Mouse (Mus musculus) kidney, adult 2 months (tissue): ENCODE measurements around the gene Nek10. TPM values are rescaled to one million over a fixed set of nuclear protein-coding genes. Genes with fewer than 3 reads are reported as not detected.
"Not testable (repeated sequence)": the region's sequence is repeated elsewhere in the genome, so short reads cannot be mapped to it uniquely, and the experiment has no call there.

ENCODE experiments used
- DNase-seq: peaks from one replicate; pipeline ENCODE4 v3.0.0; 2021
- H3K27ac ChIP-seq: fragments of 200-500 bp; 2 replicates; pipeline ENCODE4 v1.5.1; 2012; ENCODE audit warnings: low read depth, low read length, control low read depth, inconsistent platforms; ENCODE audit not compliant: insufficient read depth
- H3K27me3 ChIP-seq: fragments of 200-500 bp; replicated peaks from 2 replicates; pipeline ENCODE4 v1.6.1; 2012; ENCODE audit warnings: mild to moderate bottlenecking, moderate library complexity, low read length, inconsistent platforms; ENCODE audit not compliant: control insufficient read depth, insufficient read depth
- H3K36me3 ChIP-seq: fragments of 200-500 bp; 2 replicates; pipeline ENCODE4 v1.6.1; 2012; ENCODE audit warnings: mild to moderate bottlenecking, moderate library complexity, low read length, inconsistent platforms; ENCODE audit not compliant: control insufficient read depth, insufficient read depth
- H3K4me1 ChIP-seq: fragments of 200-500 bp; 2 replicates; pipeline ENCODE4 v1.6.1; 2011; ENCODE audit warnings: low read length; ENCODE audit not compliant: control insufficient read depth, insufficient read depth
- H3K4me3 ChIP-seq: fragments of 200-500 bp; 2 replicates; pipeline ENCODE4 v1.5.1; 2011; ENCODE audit warnings: mild to moderate bottlenecking, low read depth, low read length, control low read depth; ENCODE audit not compliant: insufficient read depth
- CTCF ChIP-seq: fragments of 200-500 bp; conservative IDR thresholded peaks from 2 replicates; pipeline ENCODE4 v1.5.1; 2011; ENCODE audit warnings: low read depth, mild to moderate bottlenecking, control low read depth, low read length, moderate library complexity, mixed read lengths; ENCODE audit not compliant: insufficient read depth, insufficient read length
- POLR2A ChIP-seq: fragments of 200-500 bp; IDR thresholded peaks from one replicate; pipeline ENCODE4 v1.6.1; 2011; ENCODE audit warnings: low read depth, low read length, control low read depth
- WGBS: fragments of 180-500 bp; shearing (Covaris S2); methylation state at CpG from one replicate; pipeline ENCODE4 v1.1.7; 2018; 5-methylcytosine and 5-hydroxymethylcytosine counted together
- polyA plus RNA-seq: library from polyadenylated mRNA; depleted of rRNA; stranded (reverse); fragments of >200 nt; gene quantifications from 2 replicates; pipeline ENCODE4 v1.2.3, GENCODE M21; 2012; rRNA removed

Nek10 gene
- 0.04 TPM in 1 of 2 replicates, not detected in the other for polyA plus RNA-seq

GRCm38 (mm10) chr14:14803115-14803514 lies at the start of gene Nek10:
Gene Nek10, plus strand, starts transcription at chr14:14803415.
- not testable (repeated sequence) for H3K36me3 ChIP-seq, H3K4me1 ChIP-seq, H3K27ac ChIP-seq, DNase-seq, H3K27me3 ChIP-seq, H3K4me3 ChIP-seq
- 65% methylated on average over 2 of the region's 2 CpGs for WGBS

- WGBS = 99% methylated on average over 2 of the region's 2 CpGs
- no peaks in the 10 kb centered on the region for H3K4me1 ChIP-seq
- H3K27me3 ChIP-seq = no peaks in the 10 kb centered on the region
- no peaks in the 10 kb centered on the region for H3K36me3 ChIP-seq
- H3K27ac ChIP-seq = no peak overlapping the region
- no peak for DNase-seq
- TF ChIP-seq POLR2A = no peak
- no peak for TF ChIP-seq CTCF
- no peak overlapping the region for H3K4me3 ChIP-seq
These were observed 22.0 kb upstream of the Nek10 start for GRCm38 (mm10) chr14:14781169-14781568.

DNA sequence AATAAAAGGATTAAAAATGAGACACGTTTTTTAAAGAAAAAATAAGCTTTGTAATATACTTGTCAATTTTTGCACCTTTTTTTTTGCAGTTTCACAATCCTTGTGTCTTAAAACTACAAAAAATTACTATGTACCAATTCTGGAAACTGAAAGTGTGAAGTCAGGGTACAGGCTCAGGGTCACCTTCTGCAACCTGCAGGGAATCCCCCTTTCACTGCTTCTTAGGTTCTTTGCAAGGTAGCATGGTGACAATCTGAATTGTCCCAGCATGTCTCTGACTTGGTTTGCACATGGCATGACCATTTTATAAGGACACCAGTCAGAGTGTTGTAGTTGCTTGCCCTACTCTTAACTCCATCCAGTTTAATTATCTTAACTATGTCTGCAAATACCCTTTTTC lies 19.0 kb upstream of the Nek10 start:
- 93% methylated on average over 1 of the region's 1 CpGs for WGBS
- no peaks in the 10 kb centered on the region for H3K27me3 ChIP-seq
- no peak for TF ChIP-seq CTCF
- TF ChIP-seq POLR2A = no peak
- no peak for DNase-seq
- H3K4me1 ChIP-seq = no peaks in the 10 kb centered on the region
- no peaks in the 10 kb centered on the region for H3K36me3 ChIP-seq
- H3K27ac ChIP-seq = no peak overlapping the region
- no peak overlapping the region for H3K4me3 ChIP-seq

GRCm38 (mm10) chr14:14786979-14787378 lies 16.2 kb upstream of the Nek10 start:
- no peak for DNase-seq
- Histone ChIP-seq H3K4me1 (no peaks in the 10 kb centered on the region), H3K27me3 (no peaks in the 10 kb centered on the region), H3K36me3 (no peaks in the 10 kb centered on the region), H3K4me3 (no peak overlapping the region), H3K27ac (no peak overlapping the region)
- WGBS = 100% methylated on average over 1 of the region's 1 CpGs
- no peak for TF ChIP-seq POLR2A
- no peak for TF ChIP-seq CTCF

DNA sequence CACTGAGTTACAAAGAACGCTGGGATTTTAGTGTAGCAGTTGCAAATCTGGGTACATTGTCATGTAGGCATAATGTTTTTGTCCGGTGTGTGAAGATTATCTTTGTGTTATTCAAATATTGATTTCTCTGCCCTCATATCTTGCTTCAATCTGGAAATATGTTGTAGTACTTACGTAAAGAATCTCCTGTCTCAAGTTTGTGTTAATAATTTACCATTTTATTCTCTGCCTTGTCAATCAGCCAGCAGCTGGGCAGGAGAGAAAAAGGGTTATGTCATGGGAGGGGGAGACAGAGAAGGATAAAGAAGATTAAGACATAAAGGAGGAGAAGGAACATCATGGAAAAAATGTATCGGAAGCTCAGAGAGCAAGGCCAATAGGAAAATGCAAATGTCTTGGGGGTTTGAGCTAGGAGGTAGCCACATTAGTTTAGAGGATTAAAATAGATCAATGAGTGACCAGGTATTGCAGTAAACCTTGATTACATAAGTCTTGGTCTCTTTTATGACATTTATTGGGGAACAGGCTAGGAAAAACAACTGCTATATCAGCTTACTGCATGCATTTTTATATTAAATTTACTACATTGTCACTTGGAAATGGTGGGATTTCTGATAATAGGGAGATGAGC lies 13.3 kb upstream of the Nek10 start:
- WGBS = 87% methylated on average over 4 of the region's 4 CpGs
- peak; percentile 7 for DNase-seq
- no peaks in the 10 kb centered on the region for H3K27me3 ChIP-seq
- no peaks in the 10 kb centered on the region for H3K36me3 ChIP-seq
- H3K4me3 ChIP-seq = no peak overlapping the region
- H3K27ac ChIP-seq = no peak overlapping the region
- H3K4me1 ChIP-seq = no peaks in the 10 kb centered on the region
- TF ChIP-seq POLR2A (no peak), CTCF (no peak)

DNA sequence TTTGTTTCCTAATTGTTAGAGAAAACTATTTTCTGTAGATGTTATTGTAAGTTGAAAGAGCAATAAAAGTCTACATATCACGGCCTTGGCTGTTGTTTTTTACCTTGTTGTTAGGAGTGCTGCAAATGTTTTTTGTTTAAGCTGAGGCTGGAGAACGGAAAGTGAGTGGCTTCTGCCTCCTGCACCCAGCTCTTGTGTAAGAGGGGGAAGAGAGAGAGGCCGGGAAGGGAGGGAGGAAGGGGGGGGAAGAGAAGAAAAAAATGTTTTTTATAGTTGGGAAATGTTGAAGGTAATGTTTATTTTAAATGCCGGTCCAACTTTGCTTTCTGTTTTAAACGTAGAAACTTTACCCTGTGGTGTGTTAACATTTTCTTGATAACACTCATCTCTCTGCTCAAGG lies 3.4 kb upstream of the Nek10 start:
- WGBS = 78% methylated on average over 5 of the region's 5 CpGs
- no peak for TF ChIP-seq CTCF
- Histone ChIP-seq H3K27ac (no peak overlapping the region), H3K4me1 (no peaks in the 10 kb centered on the region), H3K4me3 (no peak overlapping the region), H3K27me3 (no peaks in the 10 kb centered on the region), H3K36me3 (no peaks in the 10 kb centered on the region)
- no peak for DNase-seq

DNA sequence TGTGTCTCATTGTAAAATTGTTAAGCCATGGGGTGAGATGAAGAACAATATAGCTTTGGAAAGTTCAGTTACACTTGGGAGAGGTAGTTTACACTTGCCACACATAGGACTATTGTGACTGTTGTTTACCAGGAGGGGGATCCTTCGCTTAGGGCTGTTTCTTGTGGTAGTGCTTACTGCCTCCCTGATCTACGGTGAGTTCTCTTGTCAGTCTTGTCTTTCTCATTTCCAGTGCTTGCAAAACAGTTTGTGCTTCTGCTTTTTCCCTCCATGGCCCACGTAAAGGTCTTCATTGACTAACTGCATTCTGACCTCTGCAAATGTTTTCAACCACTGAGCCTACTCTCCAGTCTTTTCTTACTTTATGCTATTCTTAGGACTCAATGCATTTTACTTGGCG lies 2.9 kb upstream of the Nek10 start:
- Histone ChIP-seq H3K4me3 (no peak overlapping the region), H3K36me3 (no peaks in the 10 kb centered on the region), H3K27ac (no peak overlapping the region), H3K27me3 (no peaks in the 10 kb centered on the region), H3K4me1 (no peaks in the 10 kb centered on the region)
- DNase-seq = no peak
- WGBS = 96% methylated on average over 4 of the region's 4 CpGs
- TF ChIP-seq POLR2A (no peak), CTCF (no peak)

- Histone ChIP-seq H3K36me3 (no peaks in the 10 kb centered on the region), H3K27ac (no peak overlapping the region), H3K4me1 (no peaks in the 10 kb centered on the region), H3K27me3 (no peaks in the 10 kb centered on the region), H3K4me3 (no peak overlapping the region)
- no peak for TF ChIP-seq CTCF
- WGBS = 93% methylated on average over 3 of the region's 3 CpGs
- no peak for DNase-seq
These were observed 2.4 kb upstream of the Nek10 start for GRCm38 (mm10) chr14:14800810-14801209.
